Mouse (Mus musculus): ENCODE results near the gene Aup1. TPM values are rescaled to one million over a fixed set of nuclear protein-coding genes. Genes with fewer than 3 reads are reported as not detected.

Gene Aup1
- polyA plus RNA-seq, 1 experiment = 166 TPM

DNA sequence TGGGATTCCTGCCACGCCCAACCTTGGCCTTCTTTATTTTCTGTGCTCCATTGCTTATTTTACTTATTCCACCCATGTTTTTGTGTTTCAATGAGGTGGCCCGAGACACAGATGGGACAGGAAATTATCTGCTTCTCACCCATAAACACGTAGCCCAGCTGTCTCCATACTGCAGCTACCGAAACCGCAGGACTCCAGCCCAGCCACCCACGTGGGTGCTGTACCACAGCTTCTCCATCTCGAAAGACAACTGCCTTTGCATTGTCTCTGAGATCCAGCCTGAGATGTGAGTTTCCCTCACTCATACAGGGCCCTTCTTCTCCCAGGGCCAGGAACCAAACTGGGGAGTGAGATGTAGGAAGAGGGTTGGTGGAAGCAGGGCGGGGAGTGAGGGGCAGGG is 11.7 kb downstream of the Aup1 start:
- Histone ChIP-seq H3K4me3 (ENCODE audit: insufficient read depth, poor library complexity, severe bottlenecking) (no peak overlapping the region), H3K27me3 (ENCODE audit: control insufficient read depth, insufficient read depth, insufficient read length) (peaks cover 72% of the 10 kb centered on the region), H3K36me3 (ENCODE audit: control insufficient read depth, insufficient read depth) (no peaks in the 10 kb centered on the region), H3K79me3 (ENCODE audit: low read depth) (no peaks in the 10 kb centered on the region), H3ac (ENCODE audit: control insufficient read depth, insufficient read length, low read depth) (no peak overlapping the region), H3K79me2 (ENCODE audit: control insufficient read depth, insufficient read depth) (no peaks in the 10 kb centered on the region)
- TF ChIP-seq CTCF (IDR thresholded peaks at IDR 0.05; ENCODE audit: control insufficient read depth, insufficient read depth, insufficient read length) = no peak
- no peak for TF ChIP-seq MAX (IDR thresholded peaks at IDR 0.05)
- no peak for TF ChIP-seq MYOD1 (IDR thresholded peaks at IDR 0.05; ENCODE audit: control insufficient read depth, insufficient read length, low read depth)
- TF ChIP-seq MYOG (IDR thresholded peaks at IDR 0.05; ENCODE audit: control insufficient read depth, extremely low read depth, insufficient read length) = no peak
- no peak for TF ChIP-seq USF1 (IDR thresholded peaks at IDR 0.05; ENCODE audit: low read depth)
- no peak for TF ChIP-seq FOSL1 (IDR thresholded peaks at IDR 0.05; ENCODE audit: insufficient read depth, low read length, poor library complexity, severe bottlenecking)
- TF ChIP-seq CEBPB (IDR thresholded peaks at IDR 0.05; ENCODE audit: low read depth) = no peak

DNA sequence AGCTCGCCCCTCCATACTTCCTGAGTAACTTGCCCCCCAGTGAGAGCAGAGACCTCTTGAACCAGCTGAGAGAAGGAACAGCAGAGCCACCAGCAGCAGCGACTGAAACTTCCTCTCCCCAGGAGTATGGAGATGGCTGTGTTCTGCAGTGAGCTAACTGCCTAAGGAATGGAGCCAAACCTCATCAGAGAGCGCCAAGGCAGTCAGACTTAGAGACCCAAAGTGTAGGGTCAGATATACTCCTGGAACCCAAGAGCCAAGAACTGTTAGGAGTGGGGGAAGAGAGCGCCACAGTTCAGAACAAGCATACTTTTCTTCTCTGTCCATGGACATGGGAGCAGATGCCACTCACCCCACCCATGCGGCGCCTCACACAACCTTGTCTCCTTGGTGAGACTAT is 12.1 kb downstream of the Aup1 start:
- Histone ChIP-seq H3ac (ENCODE audit: control insufficient read depth, insufficient read length, low read depth) (no peak overlapping the region), H3K4me3 (ENCODE audit: insufficient read depth, poor library complexity, severe bottlenecking) (no peak overlapping the region), H3K36me3 (ENCODE audit: control insufficient read depth, insufficient read depth) (no peaks in the 10 kb centered on the region), H3K79me2 (ENCODE audit: control insufficient read depth, insufficient read depth) (no peaks in the 10 kb centered on the region), H3K27me3 (ENCODE audit: control insufficient read depth, insufficient read depth, insufficient read length) (peaks cover 76% of the 10 kb centered on the region), H3K79me3 (ENCODE audit: low read depth) (no peaks in the 10 kb centered on the region)
- TF ChIP-seq USF1 (IDR thresholded peaks at IDR 0.05; ENCODE audit: low read depth) (no peak), MYOG (IDR thresholded peaks at IDR 0.05; ENCODE audit: control insufficient read depth, extremely low read depth, insufficient read length) (no peak), MYOD1 (IDR thresholded peaks at IDR 0.05; ENCODE audit: control insufficient read depth, insufficient read length, low read depth) (no peak), CTCF (IDR thresholded peaks at IDR 0.05; ENCODE audit: control insufficient read depth, insufficient read depth, insufficient read length) (no peak), MAX (IDR thresholded peaks at IDR 0.05) (no peak), CEBPB (IDR thresholded peaks at IDR 0.05; ENCODE audit: low read depth) (no peak), FOSL1 (IDR thresholded peaks at IDR 0.05; ENCODE audit: insufficient read depth, low read length, poor library complexity, severe bottlenecking) (no peak)

DNA sequence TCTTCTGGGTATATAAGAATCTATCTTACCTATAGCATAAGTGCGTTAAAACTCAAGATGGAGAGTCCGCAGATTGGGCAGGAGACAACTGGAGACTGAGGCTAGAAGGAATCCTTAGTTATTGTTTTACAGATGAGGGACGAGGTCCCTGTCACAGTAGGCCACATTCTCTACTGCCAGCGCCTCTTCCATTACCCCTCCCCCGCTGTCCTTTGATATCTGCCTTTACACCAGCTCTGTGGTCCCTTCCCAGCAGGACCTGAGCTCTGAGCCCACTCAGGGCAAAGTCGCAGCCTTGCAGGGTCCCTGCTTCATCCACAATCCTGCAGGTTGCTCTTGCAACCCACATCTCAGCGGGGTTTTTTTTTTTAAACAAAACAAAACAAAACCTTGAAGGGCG is 13.9 kb downstream of the Aup1 start:
- Histone ChIP-seq H3K36me3 (ENCODE audit: control insufficient read depth, insufficient read depth) (no peaks in the 10 kb centered on the region), H3K79me3 (ENCODE audit: low read depth) (no peaks in the 10 kb centered on the region), H3K79me2 (ENCODE audit: control insufficient read depth, insufficient read depth) (no peaks in the 10 kb centered on the region), H3K4me3 (ENCODE audit: insufficient read depth, poor library complexity, severe bottlenecking) (no peak overlapping the region), H3ac (ENCODE audit: control insufficient read depth, insufficient read length, low read depth) (no peak overlapping the region), H3K27me3 (ENCODE audit: control insufficient read depth, insufficient read depth, insufficient read length) (peaks cover 82% of the 10 kb centered on the region)
- TF ChIP-seq CEBPB (IDR thresholded peaks at IDR 0.05; ENCODE audit: low read depth) (no peak), MYOD1 (IDR thresholded peaks at IDR 0.05; ENCODE audit: control insufficient read depth, insufficient read length, low read depth) (no peak), USF1 (IDR thresholded peaks at IDR 0.05; ENCODE audit: low read depth) (no peak), FOSL1 (IDR thresholded peaks at IDR 0.05; ENCODE audit: insufficient read depth, low read length, poor library complexity, severe bottlenecking) (no peak), MAX (IDR thresholded peaks at IDR 0.05) (no peak), CTCF (IDR thresholded peaks at IDR 0.05; ENCODE audit: control insufficient read depth, insufficient read depth, insufficient read length) (no peak), MYOG (IDR thresholded peaks at IDR 0.05; ENCODE audit: control insufficient read depth, extremely low read depth, insufficient read length) (no peak)

DNA sequence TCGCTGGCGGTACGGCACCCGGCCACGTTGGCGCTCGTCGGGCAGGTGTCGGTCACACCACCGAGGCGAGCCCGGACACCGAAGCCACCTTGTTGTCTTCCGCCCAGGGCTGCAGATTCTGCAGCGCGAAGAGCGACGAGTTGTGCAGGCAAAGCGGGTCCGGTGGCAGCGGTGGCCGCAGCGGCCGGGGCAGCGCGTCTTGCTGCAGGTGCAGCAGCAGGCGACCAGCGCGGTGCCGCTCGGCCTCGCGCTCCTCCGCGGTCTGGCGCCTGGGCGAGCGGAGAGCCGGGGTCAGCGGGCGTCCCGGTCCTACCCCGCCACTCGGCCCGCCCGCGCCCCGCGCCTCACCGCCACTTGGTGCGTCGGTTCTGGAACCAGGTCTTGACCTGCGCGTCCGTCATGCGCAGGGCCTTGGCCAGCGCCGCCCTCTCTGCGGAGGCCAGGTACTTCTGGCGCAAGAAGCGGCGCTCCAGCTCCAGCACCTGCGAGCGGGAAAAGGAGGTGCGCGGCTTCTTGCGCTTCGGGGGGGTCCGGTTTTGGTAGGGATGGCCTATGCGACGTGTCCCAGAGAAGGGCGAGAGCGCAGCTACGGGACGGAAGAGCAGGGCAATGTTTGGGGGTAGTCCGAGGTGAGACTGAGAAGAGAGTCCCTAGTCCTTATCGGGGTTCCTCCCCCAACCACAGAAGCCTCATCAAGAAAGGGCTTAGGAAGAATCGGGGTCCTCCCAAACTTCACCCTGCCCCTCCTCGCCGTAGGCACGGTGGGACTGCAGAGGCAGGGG is 14.6 kb downstream of the Aup1 start:
- H3ac ChIP-seq (ENCODE audit: control insufficient read depth, insufficient read length, low read depth) = peak overlapping the region; percentile 18
- no peaks in the 10 kb centered on the region for H3K36me3 ChIP-seq (ENCODE audit: control insufficient read depth, insufficient read depth)
- no peaks in the 10 kb centered on the region for H3K79me2 ChIP-seq (ENCODE audit: control insufficient read depth, insufficient read depth)
- peaks cover 75% of the 10 kb centered on the region for H3K27me3 ChIP-seq (ENCODE audit: control insufficient read depth, insufficient read depth, insufficient read length)
- no peaks in the 10 kb centered on the region for H3K79me3 ChIP-seq (ENCODE audit: low read depth)
- TF ChIP-seq FOSL1 (IDR thresholded peaks at IDR 0.05; ENCODE audit: insufficient read depth, low read length, poor library complexity, severe bottlenecking) (no peak), MYOG (IDR thresholded peaks at IDR 0.05; ENCODE audit: control insufficient read depth, extremely low read depth, insufficient read length) (no peak), CEBPB (IDR thresholded peaks at IDR 0.05; ENCODE audit: low read depth) (no peak), MYOD1 (IDR thresholded peaks at IDR 0.05; ENCODE audit: control insufficient read depth, insufficient read length, low read depth) (no peak), MAX (IDR thresholded peaks at IDR 0.05) (no peak), CTCF (IDR thresholded peaks at IDR 0.05; ENCODE audit: control insufficient read depth, insufficient read depth, insufficient read length) (no peak), USF1 (IDR thresholded peaks at IDR 0.05; ENCODE audit: low read depth) (no peak)
- no peak overlapping the region for H3K4me3 ChIP-seq (ENCODE audit: insufficient read depth, poor library complexity, severe bottlenecking)

DNA sequence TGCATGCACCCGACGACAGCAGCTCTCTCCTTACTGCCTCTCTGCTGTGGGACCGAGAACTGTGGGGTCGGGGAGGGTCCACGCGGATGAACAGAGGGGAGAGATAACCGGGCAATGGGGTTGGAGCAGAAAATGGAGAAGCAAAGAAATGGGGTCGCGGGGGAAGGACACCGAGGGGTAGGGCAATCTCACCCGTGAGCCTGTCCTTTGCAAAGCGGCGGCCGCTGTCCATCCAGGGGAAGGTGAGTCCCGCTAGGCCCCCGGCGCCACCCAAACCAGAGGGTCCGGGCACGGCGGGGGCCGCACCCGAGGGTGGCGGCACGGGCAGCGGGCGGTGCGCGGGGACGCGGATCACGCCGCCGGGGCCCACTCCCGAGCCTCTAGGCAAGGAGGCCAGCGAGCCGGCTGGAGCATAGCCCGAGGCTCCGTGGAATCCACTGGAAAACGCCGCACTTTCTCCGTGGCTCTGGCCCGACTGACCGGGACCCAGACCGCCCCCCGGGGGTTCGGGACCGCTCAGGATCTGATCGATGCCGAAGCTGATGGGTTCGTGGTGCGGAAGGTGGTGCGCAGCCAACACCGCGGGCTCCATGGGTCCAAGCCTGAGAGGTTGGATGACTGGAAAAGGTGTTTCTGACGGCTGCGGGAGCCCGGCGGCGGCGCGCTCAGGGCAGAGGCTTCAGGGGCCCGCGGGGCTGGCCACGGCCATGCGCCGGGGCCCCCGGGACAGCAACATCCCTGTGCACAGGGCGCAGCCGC is 15.3 kb downstream of the Aup1 start:
- TF ChIP-seq USF1 (IDR thresholded peaks at IDR 0.05; ENCODE audit: low read depth) = no peak
- no peak for TF ChIP-seq CEBPB (IDR thresholded peaks at IDR 0.05; ENCODE audit: low read depth)
- no peak for TF ChIP-seq CTCF (IDR thresholded peaks at IDR 0.05; ENCODE audit: control insufficient read depth, insufficient read depth, insufficient read length)
- TF ChIP-seq MAX (IDR thresholded peaks at IDR 0.05) = no peak
- no peak for TF ChIP-seq MYOD1 (IDR thresholded peaks at IDR 0.05; ENCODE audit: control insufficient read depth, insufficient read length, low read depth)
- no peak for TF ChIP-seq FOSL1 (IDR thresholded peaks at IDR 0.05; ENCODE audit: insufficient read depth, low read length, poor library complexity, severe bottlenecking)
- TF ChIP-seq MYOG (IDR thresholded peaks at IDR 0.05; ENCODE audit: control insufficient read depth, extremely low read depth, insufficient read length) = no peak
- H3K4me3 ChIP-seq (ENCODE audit: insufficient read depth, poor library complexity, severe bottlenecking) = no peak overlapping the region

More for the DNA sequence above, 15.3 kb downstream of the Aup1 start:
- Histone ChIP-seq H3K79me2 (ENCODE audit: control insufficient read depth, insufficient read depth) (no peaks in the 10 kb centered on the region), H3K27me3 (ENCODE audit: control insufficient read depth, insufficient read depth, insufficient read length) (peaks cover 68% of the 10 kb centered on the region), H3K79me3 (ENCODE audit: low read depth) (no peaks in the 10 kb centered on the region), H3K36me3 (ENCODE audit: control insufficient read depth, insufficient read depth) (no peaks in the 10 kb centered on the region), H3ac (ENCODE audit: control insufficient read depth, insufficient read length, low read depth) (no peak overlapping the region)

All from C2C12 (cell line).